Comparison of ENCODE assay signal across 9 mouse cellular contexts in genomic region chr5:143043285-143043684, GRCm38 (mm10).
DNase-seq lines count a peak whose midpoint lies in the region; ATAC-seq and TF ChIP-seq lines count a peak whose summit lies in the region.
"Had no signal": no experiment of that assay in that cellular context is flagged by ENCODE, and none has a peak within 500 bp of the region (broad histone marks: within the 10 kb centered on the region; RNA-seq: fewer than 3 reads in every experiment).

No protein-coding gene starts in this region.

- DNase-seq in gastrocnemius, adult 2 months, result no peak
- no peak for DNase-seq in gastrocnemius, postnatal 25 days
- peak; percentile 61 for DNase-seq in midbrain, postnatal 0 days (ENCODE audit: low spot score)
- DNase-seq in forelimb bud, embryonic 11.5 days (ENCODE audit: low read depth, low spot score), result peak; percentile 54
- DNase-seq in spleen, adult 18-20 months, result no peak
- DNase-seq in adrenal gland, postnatal 36 days, result no peak
- no peak for DNase-seq in layer of hippocampus, postnatal 10 days (ENCODE audit: low spot score in 2 of 2)

- no peak for ATAC-seq in midbrain, postnatal 0 days (ENCODE audit: low FRiP score)
- no peak for ATAC-seq in midbrain, embryonic 13.5 days

- WGBS in midbrain, postnatal 0 days, result 78% methylated on average over 2 of the region's 2 CpGs
- 85% methylated on average over 2 of the region's 2 CpGs for WGBS in midbrain, embryonic 13.5 days

- no peaks in the 10 kb centered on the region for H3K36me3 ChIP-seq in midbrain, postnatal 0 days (ENCODE audit: insufficient read depth, low read length)
- 0 out of 2 replicates have a peak, but pooled peaks cover 5% of the 10 kb centered on the region for H3K36me3 ChIP-seq in midbrain, embryonic 13.5 days

- no peak overlapping the region for H3K4me3 ChIP-seq in gastrocnemius, adult 2 months
- H3K4me3 ChIP-seq in midbrain, postnatal 0 days (ENCODE audit: low read depth, low read length), result no peak overlapping the region
- H3K4me3 ChIP-seq in midbrain, embryonic 13.5 days (replicated peaks), result no peak overlapping the region
- H3K4me3 ChIP-seq: myocyte had no signal

- no peaks in the 10 kb centered on the region for H3K4me1 ChIP-seq in midbrain, postnatal 0 days (ENCODE audit: insufficient read depth, low read length)
- H3K4me1 ChIP-seq in midbrain, embryonic 13.5 days (replicated peaks), result peaks cover 15% of the 10 kb centered on the region

- H3K27me3 ChIP-seq in midbrain, postnatal 0 days (ENCODE audit: insufficient read depth, low read length), result no peaks in the 10 kb centered on the region
- no peaks in the 10 kb centered on the region for H3K27me3 ChIP-seq in midbrain, embryonic 13.5 days

- no peak overlapping the region for H3K4me2 ChIP-seq in midbrain, postnatal 0 days (ENCODE audit: low read depth, low read length, poor library complexity, severe bottlenecking)
- no peak overlapping the region for H3K4me2 ChIP-seq in midbrain, embryonic 13.5 days (replicated peaks)

- no peak overlapping the region for H3K9ac ChIP-seq in midbrain, postnatal 0 days (replicated peaks; ENCODE audit: low read length, poor library complexity, severe bottlenecking)
- H3K9ac ChIP-seq in midbrain, embryonic 13.5 days (replicated peaks), result no peak overlapping the region

- peak; percentile 64 for TF ChIP-seq CTCF in gastrocnemius, adult 2 months (IDR thresholded peaks at IDR 0.05)
- peak; percentile 59 for TF ChIP-seq CTCF in midbrain, postnatal 0 days (IDR thresholded peaks at IDR 0.05)

- intact Hi-C loops in gastrocnemius, adult 2 months (cut with DNase I), result no loop called here

- H3K9me3 ChIP-seq in midbrain, postnatal 0 days (ENCODE audit: low read length), result no peaks in the 10 kb centered on the region
- H3K9me3 ChIP-seq in midbrain, embryonic 13.5 days, result no peaks in the 10 kb centered on the region

- H3K27ac ChIP-seq in gastrocnemius, adult 2 months, result no peak overlapping the region
- H3K27ac ChIP-seq in midbrain, postnatal 0 days (ENCODE audit: low read depth, low read length), result no peak overlapping the region
- H3K27ac ChIP-seq in midbrain, embryonic 13.5 days, result no peak overlapping the region

Comparison
In these comparisons a context has a peak if more than half of its experiments do, and no peak if none do; other contexts are left out.
1. DNase-seq: peak in midbrain, postnatal 0 days (single experiment) and forelimb bud, embryonic 11.5 days (single experiment); none in gastrocnemius, adult 2 months (single experiment), gastrocnemius, postnatal 25 days (single experiment), spleen, adult 18-20 months (0 of 2), adrenal gland, postnatal 36 days (0 of 2) and layer of hippocampus, postnatal 10 days (0 of 2).